Mouse (Mus musculus): Measurements from ENCODE around the gene Stxbp3. TPM values are rescaled to one million over a fixed set of nuclear protein-coding genes. Genes with fewer than 3 reads are reported as not detected.
"Not testable (repeated sequence)": the region's sequence is repeated elsewhere in the genome, so short reads cannot be mapped to it uniquely, and the experiment has no call there.

Stxbp3 gene
- total RNA-seq, 2 experiments from 2014 or later = 24.6 to 32.5 TPM

- DNase-seq = no peak
Measured at GRCm38 (mm10) chr3:108857124-108857470, 16.8 kb upstream of the Stxbp3 start.

DNA sequence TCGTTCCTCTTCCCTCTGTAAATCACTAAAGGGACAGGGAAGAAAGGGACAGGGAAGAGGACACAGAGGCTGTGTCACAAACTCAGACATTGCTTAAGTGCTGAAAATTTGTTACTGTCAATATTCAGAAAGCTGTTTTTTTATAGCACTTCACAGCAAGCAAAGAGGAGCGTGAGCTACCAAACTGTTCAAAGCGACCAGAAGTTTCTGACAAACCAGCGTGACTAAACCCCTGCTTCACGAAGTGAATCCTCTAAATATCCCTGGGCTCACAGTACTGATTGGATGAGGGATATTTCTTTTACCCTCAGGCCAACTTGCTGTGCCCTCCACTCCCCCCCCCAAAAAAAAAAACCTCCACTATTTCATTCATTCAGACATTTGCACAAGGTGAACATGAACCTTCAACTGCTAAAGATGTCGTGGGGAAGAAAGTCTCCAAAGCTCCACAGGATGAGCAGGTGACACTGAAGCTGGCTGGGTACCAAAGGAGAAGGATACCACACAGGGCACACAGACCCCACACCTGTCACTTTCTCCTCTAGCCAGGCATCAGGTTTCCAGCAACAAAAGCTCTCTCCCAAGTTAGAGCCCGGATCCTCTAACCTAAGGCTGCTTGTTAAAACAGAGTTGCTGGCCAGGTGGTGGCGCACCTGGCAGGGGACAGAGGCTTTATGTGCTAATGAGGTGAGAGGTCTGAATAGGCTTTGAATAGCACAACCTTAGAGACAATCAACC lies 16.2 kb upstream of the Stxbp3 start:
- no peak for DNase-seq

GRCm38 (mm10) chr3:108855864-108856263 lies 15.5 kb upstream of the Stxbp3 start:
- DNase-seq = peak; percentile 71 to 82

DNA sequence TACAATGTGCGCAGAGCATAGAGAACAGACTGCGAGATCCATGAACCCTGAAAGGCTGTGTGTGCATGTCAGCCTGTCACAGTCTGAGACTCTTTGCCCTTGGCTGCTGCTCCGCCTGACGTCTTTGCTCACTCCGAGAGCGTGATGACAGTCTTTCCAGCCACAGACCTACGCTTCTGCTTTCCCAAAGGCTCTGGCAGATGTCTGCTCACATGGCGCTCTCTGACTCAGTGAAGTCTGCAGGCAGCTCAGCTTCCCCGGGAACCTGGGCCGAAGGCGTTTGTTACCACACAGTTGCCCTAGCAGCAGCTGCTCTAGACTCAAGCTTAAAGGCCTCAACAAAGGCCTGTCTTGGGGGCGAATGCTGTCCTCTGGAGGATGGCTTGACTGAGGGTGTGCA lies 15.0 kb upstream of the Stxbp3 start:
- peak; percentile 62 to 82 for DNase-seq

- no peak for DNase-seq
Measured at GRCm38 (mm10) chr3:108853266-108853665, 12.9 kb upstream of the Stxbp3 start.

DNA sequence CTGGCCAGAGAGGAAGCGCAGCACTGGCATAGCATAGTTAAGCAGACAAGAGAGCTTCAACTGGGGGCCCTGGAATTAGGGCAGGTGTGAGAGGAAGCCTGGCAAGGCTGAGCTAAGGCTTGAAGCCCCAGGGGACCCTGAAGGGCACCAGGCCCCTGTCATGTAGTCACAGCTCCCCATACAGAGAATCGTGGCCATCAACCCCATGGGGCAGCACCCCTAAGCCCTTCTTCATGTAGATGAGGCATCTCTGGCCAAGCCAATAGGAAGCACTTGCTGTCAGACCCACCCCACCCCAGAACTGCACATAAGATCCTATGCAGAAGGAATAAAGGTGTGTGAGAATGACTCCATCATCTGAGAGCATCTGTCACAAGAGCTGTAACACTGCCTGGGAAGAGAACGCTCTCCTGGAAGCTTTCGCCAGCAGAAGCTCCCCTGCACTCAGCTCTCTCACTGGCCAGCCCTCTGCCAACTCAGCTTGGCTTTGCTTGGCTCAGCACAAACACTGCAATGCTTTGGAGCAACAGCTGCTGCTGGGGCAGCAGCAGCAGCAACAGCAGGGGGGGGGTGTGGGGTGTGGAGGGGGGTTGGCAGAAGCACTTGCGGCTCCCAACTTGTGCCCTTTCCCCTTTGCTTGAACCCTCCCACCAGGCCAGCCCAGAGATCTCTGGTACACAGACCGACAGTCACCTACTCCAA lies 11.8 kb upstream of the Stxbp3 start:
- peak in 1 of 2 experiments; percentile 62 for DNase-seq

DNA sequence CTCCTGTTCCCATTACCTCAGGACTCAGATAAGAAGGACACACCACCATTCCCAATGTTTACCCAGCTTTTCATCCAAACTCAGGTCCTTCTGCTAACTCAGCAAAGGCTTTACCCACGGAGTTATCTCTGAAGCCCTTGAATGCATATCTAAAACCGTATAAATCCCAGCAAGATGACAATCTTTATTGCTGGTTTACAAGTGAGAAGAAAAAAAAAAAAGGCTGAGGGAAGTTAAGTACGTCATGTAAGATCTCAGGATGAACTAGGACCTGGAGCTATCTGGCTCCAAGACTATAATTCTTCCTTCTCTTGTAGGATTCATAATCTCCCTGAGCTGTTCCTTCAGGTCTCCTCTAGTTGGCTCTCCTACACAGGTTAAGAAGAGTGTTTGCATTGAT lies 11.2 kb upstream of the Stxbp3 start:
- no peak for DNase-seq

DNA sequence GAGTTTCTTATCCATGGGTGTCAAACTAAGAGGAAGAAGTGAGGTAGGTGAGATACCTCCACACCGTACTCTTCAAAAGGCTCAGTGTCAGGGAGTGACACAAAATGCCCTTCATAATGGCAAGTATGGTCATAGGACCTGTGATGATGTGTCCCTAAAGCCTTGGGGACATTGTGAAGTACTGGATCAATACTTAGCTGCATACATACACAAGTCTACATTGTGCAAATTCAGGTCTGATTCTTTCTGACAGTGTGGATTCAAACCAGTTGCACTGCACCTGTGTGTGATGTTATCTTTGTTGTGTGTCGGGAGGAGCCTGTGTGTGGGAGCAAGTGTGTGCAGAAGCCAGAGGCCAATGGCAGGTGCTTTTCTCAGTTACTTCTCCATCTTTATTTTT lies 10.7 kb upstream of the Stxbp3 start:
- no peak for DNase-seq

DNA sequence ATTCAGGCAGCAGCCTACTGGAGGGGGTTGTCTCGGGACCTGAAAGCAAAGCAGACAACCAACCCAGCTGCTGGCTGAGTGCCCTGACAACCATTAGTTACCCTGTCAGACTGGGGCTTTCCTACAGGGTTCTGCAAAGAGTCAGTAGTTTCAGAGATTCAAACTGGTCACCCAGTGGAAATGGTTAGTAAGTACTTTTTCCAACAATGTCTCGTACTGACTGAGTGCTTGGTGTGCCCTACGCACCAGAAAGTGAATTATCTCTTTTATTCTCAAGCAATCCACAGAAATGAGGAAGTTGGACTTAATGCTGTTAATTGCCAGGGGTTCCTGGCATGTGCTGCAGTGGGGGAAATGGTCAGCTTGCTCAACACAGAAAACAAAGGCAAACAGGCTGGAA lies 10.2 kb upstream of the Stxbp3 start:
- peak in 1 of 2 experiments; percentile 31 for DNase-seq

DNA sequence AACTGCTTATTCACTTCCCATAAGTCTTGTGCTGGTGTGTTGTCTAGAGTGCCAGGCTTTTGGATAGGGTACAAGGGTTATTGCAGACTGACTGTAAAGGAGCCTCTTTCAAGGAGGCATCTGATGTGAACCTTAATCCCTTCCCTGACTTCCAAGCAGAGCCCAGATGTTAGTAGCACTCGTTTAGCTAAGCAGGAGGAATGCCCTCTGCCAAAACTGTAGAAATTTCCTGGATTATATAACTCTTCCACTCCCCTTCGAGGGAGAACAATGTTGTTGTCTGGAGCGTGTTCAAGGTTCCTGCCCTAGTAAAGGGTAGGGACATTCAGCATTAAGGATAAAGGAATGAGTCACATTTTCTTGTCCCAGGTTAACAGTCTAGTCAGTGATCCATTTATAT lies 6.3 kb upstream of the Stxbp3 start:
- no peak for DNase-seq

GRCm38 (mm10) chr3:108844521-108844920 lies 4.2 kb upstream of the Stxbp3 start:
- DNase-seq = no peak

DNA sequence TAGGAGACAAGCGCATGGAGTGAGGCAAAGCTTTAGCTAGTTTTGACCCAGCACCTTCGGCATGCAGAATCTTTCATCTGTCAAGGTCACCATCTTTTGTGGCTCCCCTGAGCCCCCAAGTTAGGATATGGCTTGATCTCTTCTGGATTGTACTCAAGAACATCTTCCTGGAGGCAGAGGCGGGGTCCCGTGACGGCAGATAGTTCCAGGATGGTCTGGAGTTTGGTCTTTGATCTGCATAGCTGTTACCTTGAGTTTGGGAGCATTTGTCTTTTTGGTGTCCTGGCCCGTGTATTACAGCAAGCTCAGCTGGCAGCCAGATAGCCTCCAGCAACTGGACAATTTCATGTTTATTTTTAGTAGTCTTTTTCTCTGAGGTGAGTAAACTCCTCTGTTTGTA lies 3.7 kb upstream of the Stxbp3 start:
- no peak for DNase-seq

- no peak for DNase-seq
Measured at GRCm38 (mm10) chr3:108840716-108841054, 359 bp upstream of the Stxbp3 start.

DNA sequence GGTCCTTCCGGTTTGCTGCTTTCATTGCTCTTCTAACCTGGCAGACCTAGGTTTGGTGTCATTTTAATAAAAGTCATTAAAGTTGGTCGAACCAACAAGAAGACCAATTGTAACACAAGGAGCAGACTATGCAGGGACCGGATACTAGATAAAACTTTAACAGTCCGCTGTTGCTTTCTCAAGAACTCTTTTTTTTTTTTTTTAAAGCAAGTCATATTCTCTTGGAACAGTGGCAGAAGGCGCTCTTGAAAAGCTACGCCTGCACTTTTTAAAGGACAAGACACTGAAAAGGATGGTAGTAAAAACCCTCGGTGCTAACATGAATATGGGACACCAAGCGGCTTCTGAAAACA lies 703 bp downstream of the Stxbp3 start:
- DNase-seq = no peak

GRCm38 (mm10) chr3:108838980-108839379 lies 1.3 kb downstream of the Stxbp3 start:
- no peak for DNase-seq

- no peak for DNase-seq
Measured at GRCm38 (mm10) chr3:108836931-108837330, 3.4 kb downstream of the Stxbp3 start.

- DNase-seq = not testable (repeated sequence)
Measured at GRCm38 (mm10) chr3:108833717-108834116, 6.6 kb downstream of the Stxbp3 start.

DNA sequence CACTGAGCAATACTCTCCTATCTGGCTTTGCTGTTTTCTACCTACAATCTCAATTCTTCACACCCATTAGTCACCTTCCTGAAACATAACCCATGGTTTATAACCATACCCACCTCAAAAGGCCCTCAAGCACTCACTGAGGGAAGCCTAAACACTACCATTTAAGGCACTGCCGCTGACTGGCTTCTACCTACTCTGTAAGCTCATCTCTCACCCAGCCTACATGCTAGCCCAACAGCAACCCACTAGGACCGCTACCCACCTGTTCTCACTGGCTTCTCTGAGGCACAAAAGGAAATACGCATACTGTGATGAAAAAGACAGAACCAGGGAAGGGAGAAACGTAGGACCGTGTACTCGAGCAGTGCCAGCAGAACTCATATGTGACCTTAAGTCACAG lies 8.6 kb downstream of the Stxbp3 start:
- no peak for DNase-seq

DNA sequence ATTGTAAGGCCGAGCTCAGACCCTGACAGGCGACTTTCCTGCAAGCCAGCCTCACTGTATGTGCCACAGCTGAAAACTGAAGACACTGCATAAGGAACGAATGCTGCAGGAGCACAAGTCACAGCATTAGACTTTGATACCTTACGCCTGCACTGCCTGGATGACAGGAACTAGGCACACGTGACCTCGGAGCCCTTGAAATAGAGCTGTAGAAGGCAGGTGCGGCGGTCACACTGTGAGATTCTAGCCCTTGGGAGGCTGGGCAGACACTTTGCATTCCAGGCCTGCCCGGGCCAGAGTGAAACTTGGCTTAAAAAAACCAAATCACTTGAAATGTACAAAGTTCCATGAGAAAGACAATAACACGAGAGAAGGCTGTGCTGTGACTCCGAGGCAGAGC lies 9.8 kb downstream of the Stxbp3 start:
- peak; percentile 47 to 48 for DNase-seq

DNA sequence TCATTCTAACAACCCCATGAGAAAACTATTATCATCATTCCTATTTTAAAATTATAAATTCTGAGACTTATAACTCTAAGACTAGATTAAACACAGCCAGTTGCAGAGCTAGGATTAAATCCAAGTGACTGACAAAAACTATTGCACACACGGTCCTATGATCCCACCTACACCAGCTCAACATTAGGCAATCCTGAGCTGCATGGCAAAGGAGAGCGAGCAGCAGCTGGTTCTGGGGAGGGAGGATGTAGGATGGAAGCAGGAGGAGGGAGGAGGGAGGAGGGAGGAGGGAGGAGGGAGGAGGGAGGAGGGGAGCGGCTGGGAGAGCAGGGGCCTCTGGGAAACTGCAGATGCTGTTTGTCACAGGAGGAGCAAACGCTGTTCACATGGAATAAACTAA lies 24.7 kb downstream of the Stxbp3 start:
- no peak for DNase-seq

DNA sequence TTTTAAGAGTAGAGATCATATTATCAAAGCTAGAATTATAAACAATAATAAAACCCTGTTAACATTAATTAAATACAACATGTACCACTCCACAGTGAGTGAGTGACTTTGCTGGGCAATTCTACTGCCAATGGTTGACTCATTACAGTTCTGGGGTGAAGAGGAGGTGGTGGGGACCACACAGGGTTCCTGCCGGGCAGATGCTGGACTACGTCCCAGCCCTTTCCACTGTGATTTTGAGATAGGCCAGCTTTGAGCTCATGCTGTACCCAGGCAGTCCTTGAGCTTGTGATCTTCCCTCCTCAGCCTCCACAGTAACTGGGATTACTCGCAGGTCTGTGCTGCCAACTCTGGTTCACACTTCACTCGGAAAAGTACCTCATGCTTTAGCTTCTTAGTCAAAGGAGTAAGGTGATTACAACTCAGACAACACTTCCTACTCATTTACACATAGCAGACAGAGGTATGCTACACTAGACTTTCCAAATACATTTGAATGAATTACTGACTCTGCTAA lies 29.5 kb downstream of the Stxbp3 start:
- no peak for DNase-seq

GRCm38 (mm10) chr3:108805622-108806021 lies 34.7 kb downstream of the Stxbp3 start:
- DNase-seq = no peak

DNA sequence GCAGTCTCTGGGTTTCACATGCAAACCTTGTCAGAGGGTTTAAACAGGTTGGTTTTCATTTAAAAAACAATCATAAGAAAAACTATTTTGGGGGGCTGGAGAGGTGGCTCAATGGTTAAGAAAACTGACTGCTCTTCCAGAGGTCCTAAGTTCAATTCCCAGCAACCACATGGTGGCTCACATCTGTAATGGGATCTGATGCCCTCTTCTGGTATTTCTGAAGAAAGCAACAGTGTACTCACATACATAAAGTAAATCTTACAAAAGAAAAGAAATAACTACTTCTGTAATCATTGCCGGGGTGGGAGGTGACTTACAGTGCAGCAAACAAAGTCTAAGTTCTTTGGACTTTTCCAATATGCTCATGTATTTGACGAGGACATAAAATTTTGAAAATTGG lies 42.0 kb downstream of the Stxbp3 start:
- DNase-seq = no peak

GRCm38 (mm10) chr3:108797723-108798122 lies 42.6 kb downstream of the Stxbp3 start:
- no peak for DNase-seq
